Mouse (Mus musculus) embryonic facial prominence, embryonic 13.5 days (tissue): ENCODE measurements around the gene Cacna2d4. TPM values are rescaled to one million over a fixed set of nuclear protein-coding genes. Genes with fewer than 3 reads are reported as not detected.
A peak's percentile ranks its signal among the peaks of the same experiment; 100 is the strongest.

Source experiments
- ATAC-seq: fragments of 200-750 bp; cut with Nextera tagmentation; 2 replicates; pipeline ENCODE4 v1.8.0; 2017; ENCODE audit warnings: low read depth; ENCODE audit not compliant: insufficient number of reproducible peaks, insufficient read depth, low FRiP score, low TSS enrichment
- H3K27ac ChIP-seq: fragments of 300-500 bp; sonication (generic); 2 replicates; pipeline ENCODE4 v1.5.1; 2015; ENCODE audit warnings: moderate library complexity, mild to moderate bottlenecking, inconsistent platforms
- H3K27me3 ChIP-seq: fragments of 300-500 bp; sonication (generic); 2 replicates; pipeline ENCODE4 v1.6.1; 2015; ENCODE audit warnings: mild to moderate bottlenecking, inconsistent platforms
- H3K36me3 ChIP-seq: fragments of 300-500 bp; sonication (generic); 2 replicates; pipeline ENCODE4 v1.6.1; 2015; ENCODE audit warnings: mild to moderate bottlenecking, inconsistent platforms
- H3K4me1 ChIP-seq: fragments of 300-500 bp; sonication (generic); 2 replicates; pipeline ENCODE4 v1.6.1; 2015; ENCODE audit warnings: inconsistent platforms
- H3K4me2 ChIP-seq: fragments of 300-500 bp; sonication (generic); 2 replicates; pipeline ENCODE4 v1.6.1; 2015; ENCODE audit warnings: moderate library complexity, mild to moderate bottlenecking, inconsistent platforms
- H3K4me3 ChIP-seq: fragments of 300-500 bp; sonication (generic); 2 replicates; pipeline ENCODE4 v1.5.1; 2015; ENCODE audit warnings: mild to moderate bottlenecking, inconsistent platforms
- H3K9ac ChIP-seq: fragments of 300-500 bp; sonication (generic); 2 replicates; pipeline ENCODE4 v1.6.1; 2015; ENCODE audit warnings: mild to moderate bottlenecking, inconsistent platforms
- H3K9me3 ChIP-seq: fragments of 300-500 bp; sonication (generic); 2 replicates; pipeline ENCODE4 v1.6.1; 2016; ENCODE audit warnings: inconsistent platforms
- WGBS: fragments of 180-500 bp; shearing (Covaris S2); methylation state at CpG from one replicate; pipeline ENCODE4 v1.1.7; 2015; ENCODE audit warnings: mixed read lengths; 5-methylcytosine and 5-hydroxymethylcytosine counted together
- polyA plus RNA-seq: library from polyadenylated mRNA; unstranded; fragments of >200 nt; fragmentation: Nextera tagmentation; extraction: Ambion mirVana; gene quantifications from 2 replicates; pipeline ENCODE4 v1.2.1, GENCODE M21; 2015

The Cacna2d4 gene
- polyA plus RNA-seq, 1 experiment from 2014 or later = not detected

- H3K4me2 ChIP-seq = no peak overlapping the region
- H3K4me1 ChIP-seq = peaks cover 4% of the 10 kb centered on the region; the same call in 1 of the 2 replicates
- H3K9me3 ChIP-seq = no peaks in the 10 kb centered on the region
- ATAC-seq = no peak
- H3K4me3 ChIP-seq = no peak overlapping the region
- H3K36me3 ChIP-seq = no peaks in the 10 kb centered on the region
- no peak overlapping the region for H3K9ac ChIP-seq
- H3K27me3 ChIP-seq = no peaks in the 10 kb centered on the region; the same call in 1 of the 2 replicates
- WGBS = 67% methylated on average over 7 of the region's 7 CpGs
- H3K27ac ChIP-seq = no peak overlapping the region
Observed at GRCm38 (mm10) chr6:119314751-119315476, 78.6 kb downstream of the Cacna2d4 start.

DNA sequence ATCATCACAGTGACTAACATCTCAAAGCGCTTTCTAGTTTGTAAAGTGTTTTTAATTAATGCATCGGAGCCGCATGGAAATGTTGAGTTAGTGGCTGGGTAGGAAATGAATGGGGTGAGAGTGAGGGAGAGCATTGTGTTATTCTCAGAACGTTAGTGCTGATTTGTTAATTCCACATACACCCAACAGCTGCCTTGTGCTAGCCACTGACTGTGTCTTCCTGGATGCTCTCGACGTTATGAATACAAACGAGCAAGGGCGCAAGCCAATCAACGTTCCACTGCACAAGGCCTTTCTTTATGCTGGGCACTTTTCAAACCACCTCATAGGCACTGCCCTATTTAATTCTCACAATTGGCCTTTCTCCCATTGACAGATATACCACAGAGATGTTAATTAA lies 82.4 kb downstream of the Cacna2d4 start:
- Histone ChIP-seq H3K9ac (no peak overlapping the region), H3K36me3 (no peaks in the 10 kb centered on the region), H3K4me2 (no peak overlapping the region), H3K4me3 (no peak overlapping the region), H3K9me3 (no peaks in the 10 kb centered on the region), H3K4me1 (peaks cover 4% of the 10 kb centered on the region; the same call in 1 of the 2 replicates), H3K27ac (no peak overlapping the region), H3K27me3 (peaks cover 8% of the 10 kb centered on the region)
- no peak for ATAC-seq
- WGBS = 73% methylated on average over 9 of the region's 9 CpGs

DNA sequence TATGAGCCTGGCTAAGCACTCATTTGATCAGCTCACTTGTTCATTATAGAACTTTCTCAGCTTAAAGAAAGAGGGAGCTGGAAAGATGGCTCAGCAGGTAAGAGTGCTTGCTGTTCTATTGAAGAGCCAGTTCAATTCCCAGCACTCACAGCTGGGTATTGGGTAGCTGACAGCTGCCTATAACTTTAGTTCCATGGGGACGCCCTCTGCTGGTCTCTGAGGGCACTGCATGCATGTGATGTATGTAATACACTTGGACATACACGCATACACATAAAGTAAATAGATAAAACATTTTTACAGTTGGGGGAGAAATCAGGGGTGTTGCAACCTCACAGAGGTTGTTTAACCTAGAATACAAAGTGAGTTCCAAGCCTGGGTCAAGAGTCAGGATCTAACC lies 83.0 kb downstream of the Cacna2d4 start:
- H3K4me3 ChIP-seq = no peak overlapping the region
- H3K36me3 ChIP-seq = no peaks in the 10 kb centered on the region
- no peak for ATAC-seq
- H3K9me3 ChIP-seq = no peaks in the 10 kb centered on the region
- H3K27me3 ChIP-seq = peaks cover 14% of the 10 kb centered on the region
- 78% methylated on average over 2 of the region's 2 CpGs for WGBS
- no peak overlapping the region for H3K27ac ChIP-seq
- H3K9ac ChIP-seq = no peak overlapping the region
- H3K4me2 ChIP-seq = no peak overlapping the region
- peaks cover 4% of the 10 kb centered on the region; the same call in 1 of the 2 replicates for H3K4me1 ChIP-seq

DNA sequence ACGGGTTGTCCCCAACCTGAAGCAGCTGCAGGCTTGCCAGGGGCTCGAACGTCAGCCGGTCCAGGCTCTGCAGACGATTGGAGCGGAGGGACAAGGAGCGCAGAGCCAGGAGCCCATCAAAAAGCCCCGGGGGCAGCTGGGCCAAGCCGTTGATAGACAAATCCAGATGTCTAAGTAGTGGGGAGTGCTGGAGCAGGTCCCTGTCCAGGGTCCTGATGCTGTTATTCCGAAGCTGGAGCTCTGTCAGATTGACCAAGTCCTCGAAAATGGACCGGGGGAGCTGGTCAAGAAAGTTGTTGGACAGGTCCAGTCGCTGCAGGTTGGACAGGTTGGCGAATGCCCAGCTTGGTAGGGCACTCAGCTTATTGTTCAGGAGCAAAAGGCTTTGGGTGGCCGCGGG lies 84.2 kb downstream of the Cacna2d4 start:
- Histone ChIP-seq H3K27ac (no peak overlapping the region), H3K4me3 (no peak overlapping the region), H3K27me3 (peaks cover 24% of the 10 kb centered on the region), H3K4me2 (no peak overlapping the region), H3K4me1 (peaks cover 4% of the 10 kb centered on the region; the same call in 1 of the 2 replicates), H3K36me3 (no peaks in the 10 kb centered on the region), H3K9me3 (no peaks in the 10 kb centered on the region), H3K9ac (no peak overlapping the region)
- no peak for ATAC-seq
- WGBS = 23% methylated on average over 16 of the region's 16 CpGs

- no peak overlapping the region for H3K4me3 ChIP-seq
- H3K27ac ChIP-seq = no peak overlapping the region
- H3K27me3 ChIP-seq = peaks cover 37% of the 10 kb centered on the region
- no peak overlapping the region for H3K4me2 ChIP-seq
- H3K36me3 ChIP-seq = no peaks in the 10 kb centered on the region
- no peak overlapping the region for H3K9ac ChIP-seq
- H3K4me1 ChIP-seq = peaks cover 4% of the 10 kb centered on the region; the same call in 1 of the 2 replicates
- no peaks in the 10 kb centered on the region for H3K9me3 ChIP-seq
- 71% methylated on average over 7 of the region's 7 CpGs for WGBS
- ATAC-seq = no peak
Observed at GRCm38 (mm10) chr6:119321752-119322151, 85.4 kb downstream of the Cacna2d4 start.

DNA sequence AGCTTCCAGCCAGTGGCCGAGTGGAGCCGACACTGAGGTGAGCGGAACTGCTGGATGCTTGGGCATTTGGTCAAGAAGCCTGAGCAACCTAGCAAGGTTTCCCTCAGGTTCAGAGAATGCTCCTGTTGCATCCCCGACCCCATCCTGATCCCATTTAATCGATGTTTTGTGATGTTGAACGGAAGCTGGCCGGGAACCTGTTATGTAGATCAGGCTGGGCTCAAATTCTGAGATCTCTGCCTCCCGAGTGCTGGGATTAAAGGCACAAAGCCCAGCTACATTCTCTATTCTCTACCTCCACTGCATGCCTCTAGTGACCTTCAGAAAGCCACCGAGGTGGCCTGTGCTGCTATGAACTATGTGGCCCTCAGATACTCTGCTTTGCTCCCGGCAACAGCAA lies 88.5 kb downstream of the Cacna2d4 start:
- Histone ChIP-seq H3K27me3 (peaks cover 67% of the 10 kb centered on the region), H3K4me1 (peaks cover 11% of the 10 kb centered on the region), H3K27ac (no peak overlapping the region), H3K36me3 (no peaks in the 10 kb centered on the region), H3K9ac (no peak overlapping the region), H3K9me3 (no peaks in the 10 kb centered on the region), H3K4me3 (no peak overlapping the region), H3K4me2 (no peak overlapping the region)
- no peak for ATAC-seq
- 44% methylated on average over 10 of the region's 10 CpGs for WGBS

GRCm38 (mm10) chr6:119325978-119326377 lies 89.7 kb downstream of the Cacna2d4 start:
- peaks cover 79% of the 10 kb centered on the region for H3K27me3 ChIP-seq
- H3K4me2 ChIP-seq = no peak overlapping the region
- H3K9ac ChIP-seq = no peak overlapping the region
- 71% methylated on average over 6 of the region's 6 CpGs for WGBS
- peaks cover 15% of the 10 kb centered on the region for H3K4me1 ChIP-seq
- no peaks in the 10 kb centered on the region for H3K9me3 ChIP-seq
- no peaks in the 10 kb centered on the region for H3K36me3 ChIP-seq
- ATAC-seq = no peak
- no peak overlapping the region for H3K4me3 ChIP-seq
- no peak overlapping the region for H3K27ac ChIP-seq

- peaks cover 16% of the 10 kb centered on the region for H3K4me1 ChIP-seq
- peaks cover 81% of the 10 kb centered on the region for H3K27me3 ChIP-seq
- H3K4me2 ChIP-seq = no peak overlapping the region
- WGBS = 32% methylated on average over 7 of the region's 7 CpGs
- H3K9ac ChIP-seq = no peak overlapping the region
- H3K36me3 ChIP-seq = no peaks in the 10 kb centered on the region
- H3K4me3 ChIP-seq = no peak overlapping the region
- no peak for ATAC-seq
- no peaks in the 10 kb centered on the region for H3K9me3 ChIP-seq
- H3K27ac ChIP-seq = no peak overlapping the region
Observed at GRCm38 (mm10) chr6:119326541-119326940, 90.2 kb downstream of the Cacna2d4 start.

- Histone ChIP-seq H3K27ac (no peak overlapping the region), H3K4me2 (no peak overlapping the region), H3K36me3 (no peaks in the 10 kb centered on the region), H3K4me1 (peaks cover 16% of the 10 kb centered on the region), H3K27me3 (peaks cover 96% of the 10 kb centered on the region), H3K9me3 (no peaks in the 10 kb centered on the region), H3K9ac (no peak overlapping the region), H3K4me3 (no peak overlapping the region)
- WGBS = 10% methylated on average over 11 of the region's 11 CpGs
- ATAC-seq = no peak
Observed at GRCm38 (mm10) chr6:119328521-119329115, 92.3 kb downstream of the Cacna2d4 start.

GRCm38 (mm10) chr6:119329215-119329714 lies 92.9 kb downstream of the Cacna2d4 start:
- no peak for ATAC-seq
- 3% methylated on average over 8 of the region's 8 CpGs for WGBS
- H3K9ac ChIP-seq = no peak overlapping the region
- no peak overlapping the region for H3K4me3 ChIP-seq
- H3K9me3 ChIP-seq = no peaks in the 10 kb centered on the region
- no peak overlapping the region for H3K27ac ChIP-seq
- no peaks in the 10 kb centered on the region for H3K36me3 ChIP-seq
- H3K27me3 ChIP-seq = peaks cover 91% of the 10 kb centered on the region
- H3K4me1 ChIP-seq = peaks cover 16% of the 10 kb centered on the region
- no peak overlapping the region for H3K4me2 ChIP-seq

- no peak overlapping the region for H3K27ac ChIP-seq
- 10% methylated on average over 6 of the region's 6 CpGs for WGBS
- H3K4me1 ChIP-seq = peaks cover 16% of the 10 kb centered on the region
- no peaks in the 10 kb centered on the region for H3K9me3 ChIP-seq
- no peaks in the 10 kb centered on the region for H3K36me3 ChIP-seq
- H3K4me2 ChIP-seq = no peak overlapping the region
- no peak overlapping the region for H3K4me3 ChIP-seq
- peaks cover 88% of the 10 kb centered on the region for H3K27me3 ChIP-seq
- no peak overlapping the region for H3K9ac ChIP-seq
- ATAC-seq = no peak
Observed at GRCm38 (mm10) chr6:119329936-119330335, 93.6 kb downstream of the Cacna2d4 start.

DNA sequence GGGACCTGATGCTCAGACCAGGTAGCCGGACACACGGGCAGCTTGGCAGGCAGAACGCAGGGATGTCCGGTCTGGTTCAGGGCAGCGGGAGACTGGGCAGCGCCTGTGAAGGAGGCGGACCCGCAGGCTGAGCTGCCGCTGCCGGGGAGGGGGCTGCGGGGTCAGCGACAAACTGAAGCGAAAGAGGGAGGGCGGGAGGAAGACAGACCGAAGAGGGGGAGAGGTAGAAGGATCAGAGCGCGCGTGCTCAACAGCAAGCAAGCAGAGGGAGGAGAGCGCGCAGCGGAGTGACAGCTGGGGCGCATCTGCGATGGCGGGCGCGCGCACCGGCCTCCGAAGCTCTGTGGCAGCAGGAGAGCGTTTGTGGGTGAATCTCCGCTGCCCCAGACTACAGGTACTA lies 94.2 kb downstream of the Cacna2d4 start, which contains the start of gene Lrtm2:
Gene Lrtm2 (minus strand): TSS at position 261 of the 400 bp plus-strand sequence.
- peak within 1 kb of the TSS; percentile 36 for H3K4me3 ChIP-seq
- no peak within 1 kb of the TSS for H3K27ac ChIP-seq
- H3K27me3 ChIP-seq = peaks cover 86% of the 10 kb centered on the region
- H3K4me2 ChIP-seq = peak within 1 kb of the TSS; percentile 63
- no peaks in the 10 kb centered on the region for H3K9me3 ChIP-seq
- H3K4me1 ChIP-seq = peaks cover 16% of the 10 kb centered on the region
- H3K36me3 ChIP-seq = no peaks in the 10 kb centered on the region
- ATAC-seq = no peak
- peak within 1 kb of the TSS; percentile 44; the same call in 1 of the 2 replicates for H3K9ac ChIP-seq
- WGBS = under 1% methylated on average over 31 of the region's 31 CpGs
